Mouse (Mus musculus) embryonic fibroblast, embryonic 13.5 days (primary cell): ENCODE results near the gene Rab36.

ENCODE experiments used
- CTCF ChIP-seq: IDR thresholded peaks from 2 replicates; pipeline ENCODE4 v1.5.1; 2011; ENCODE audit warnings: mild to moderate bottlenecking, control low read depth, low read length, moderate library complexity, borderline replicate concordance; ENCODE audit not compliant: insufficient read depth
- POLR2A ChIP-seq: IDR thresholded peaks from 2 replicates; pipeline ENCODE4 v1.6.1; 2011; ENCODE audit warnings: low read depth, mild to moderate bottlenecking, control low read depth, low read length, moderate library complexity

GRCm38 (mm10) chr10:75095216-75095615 is 58.4 kb downstream of the Rab36 start:
- no peak for TF ChIP-seq CTCF
- TF ChIP-seq POLR2A = no peak
